Mouse (Mus musculus): ENCODE data around the gene Ankub1.
A peak's percentile ranks its signal among the peaks of the same experiment; 100 is the strongest.

Gene Ankub1

DNA sequence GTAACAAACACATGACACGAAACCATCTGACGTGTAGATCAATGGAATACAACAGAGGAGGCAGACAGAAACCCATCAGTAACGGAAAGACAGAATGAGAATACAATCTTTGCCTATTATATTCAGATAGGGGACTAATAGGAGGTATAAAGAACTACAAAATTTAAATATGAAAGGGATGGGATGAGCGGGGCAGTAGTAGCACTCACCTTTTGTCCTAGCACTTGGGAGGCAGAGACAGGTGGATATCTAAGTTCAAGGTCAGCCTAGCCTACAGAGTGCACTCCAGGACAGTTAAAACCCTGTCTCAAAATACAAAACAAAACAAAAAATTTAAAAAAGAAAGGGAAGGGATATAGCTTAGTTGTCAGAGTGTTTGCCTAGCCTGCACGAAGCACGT is 49.4 kb downstream of the Ankub1 start:
- DNase-seq (ENCODE audit: low spot score in 2 of 2), result no peak

DNA sequence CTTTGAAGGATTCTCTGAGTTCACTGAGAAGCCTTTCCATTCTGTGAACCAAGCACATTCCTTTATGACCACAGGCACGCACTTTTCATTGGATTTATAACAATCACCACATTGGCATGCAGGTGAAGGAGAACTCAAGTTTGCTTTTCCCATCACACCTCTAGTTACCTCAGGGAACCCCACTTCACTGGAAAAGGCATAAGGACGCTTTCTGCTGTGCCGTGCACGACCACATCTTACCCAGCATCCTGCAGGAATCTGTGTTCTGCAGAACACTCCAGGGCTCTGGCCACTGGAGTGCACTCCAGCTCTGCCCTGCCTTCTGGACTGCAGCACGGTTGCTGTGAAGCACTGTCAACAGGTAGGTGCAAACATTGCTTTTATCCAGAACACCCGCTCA is 55.0 kb downstream of the Ankub1 start:
- DNase-seq (ENCODE audit: low spot score in 2 of 2), result no peak

DNA sequence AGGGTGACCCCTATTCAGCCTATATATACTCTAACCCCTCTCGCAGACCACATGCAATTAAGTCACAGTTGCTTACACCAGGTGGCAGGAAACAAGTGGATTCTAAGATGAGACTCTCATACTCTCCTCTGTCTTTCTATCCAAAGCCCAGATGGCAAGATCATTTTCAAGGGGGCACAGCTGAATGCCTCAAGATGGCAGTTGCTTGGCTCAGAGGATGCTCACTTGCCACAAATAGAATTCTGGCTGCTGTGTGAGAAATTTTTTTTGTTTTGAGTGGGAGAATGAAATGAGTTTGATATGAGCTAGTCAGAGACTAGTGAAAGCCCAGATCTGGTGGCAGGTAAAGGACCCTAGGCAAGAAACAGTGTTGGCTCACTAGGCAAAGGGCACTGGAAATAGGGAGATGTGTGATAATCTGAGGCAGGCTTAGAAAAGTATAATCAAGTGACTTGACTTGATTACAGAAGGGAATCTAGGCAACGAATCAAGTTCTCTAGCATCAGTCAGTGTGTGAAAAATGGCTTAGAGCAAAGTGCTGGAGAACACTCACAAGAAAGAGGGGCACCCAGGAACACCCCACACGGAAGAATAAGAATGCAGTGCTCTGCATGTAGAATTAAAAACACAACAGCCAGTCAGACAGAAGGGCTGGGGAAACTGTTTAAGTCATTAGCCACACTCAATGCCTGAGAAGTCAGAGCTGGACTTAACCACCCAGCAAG is 57.7 kb downstream of the Ankub1 start:
- DNase-seq (ENCODE audit: low spot score in 2 of 2), result no peak

DNA sequence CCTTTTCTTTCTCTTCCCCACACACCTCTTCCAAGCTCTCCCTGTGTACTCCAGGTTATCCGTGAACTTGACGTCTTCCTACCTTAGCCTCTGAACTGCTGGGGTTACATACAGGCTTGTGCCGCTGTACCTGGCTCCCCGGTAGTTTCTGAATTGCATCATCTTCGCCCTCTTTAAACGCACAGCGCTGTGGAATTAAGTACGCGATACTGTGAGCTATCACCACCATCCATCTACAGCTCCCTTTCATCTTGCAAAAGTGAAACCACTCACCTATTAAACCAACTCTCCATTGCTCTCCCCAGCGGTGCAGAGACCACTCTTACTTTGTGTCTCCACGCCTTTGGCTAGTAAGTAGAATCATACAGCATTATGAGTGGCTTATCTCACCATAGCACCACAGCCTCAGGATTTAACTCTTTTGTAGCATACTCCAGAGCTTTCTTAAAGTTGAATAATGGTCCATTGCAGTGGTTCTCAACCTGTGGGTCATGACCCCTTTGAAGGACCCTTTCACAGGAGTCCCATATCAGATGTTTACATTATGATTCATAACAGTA is 65.6 kb downstream of the Ankub1 start:
- no peak for DNase-seq (ENCODE audit: low spot score in 2 of 2)

DNA sequence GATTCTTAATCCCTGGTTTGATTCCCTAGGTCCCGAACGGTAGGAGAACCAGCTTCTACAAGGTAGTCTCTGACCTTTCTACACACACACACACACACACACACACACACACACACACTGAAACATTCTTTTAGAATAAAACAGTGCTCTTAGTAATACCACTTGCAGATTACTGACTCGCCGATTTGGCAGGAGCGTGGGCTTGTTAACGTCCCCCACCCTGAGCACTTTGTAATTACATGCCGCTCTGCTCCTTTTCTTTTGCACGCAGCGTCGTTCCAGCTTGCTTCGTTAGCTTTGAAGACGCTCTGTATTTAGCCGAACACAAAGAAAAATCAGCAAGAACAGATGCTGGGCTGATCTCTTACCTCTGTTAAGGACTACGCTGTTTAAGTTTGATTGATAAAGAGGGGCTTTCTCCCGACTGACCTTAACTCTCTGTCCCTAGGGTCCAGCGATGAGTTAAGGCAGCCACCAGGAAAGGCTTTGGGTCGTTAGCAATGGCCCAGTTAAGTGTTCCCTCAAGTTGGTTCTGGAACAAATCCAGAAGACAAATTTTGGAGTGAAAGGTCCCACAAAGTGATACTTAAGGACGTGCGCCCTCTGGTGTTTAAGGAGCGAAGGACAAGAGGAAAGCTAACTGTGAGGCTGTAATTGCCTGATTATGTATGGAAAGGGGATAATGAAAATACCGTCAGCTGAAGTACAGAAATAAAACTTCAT is 67.2 kb downstream of the Ankub1 start:
- DNase-seq (ENCODE audit: low spot score in 2 of 2), result peak in 1 of 2 experiments; percentile 14

DNA sequence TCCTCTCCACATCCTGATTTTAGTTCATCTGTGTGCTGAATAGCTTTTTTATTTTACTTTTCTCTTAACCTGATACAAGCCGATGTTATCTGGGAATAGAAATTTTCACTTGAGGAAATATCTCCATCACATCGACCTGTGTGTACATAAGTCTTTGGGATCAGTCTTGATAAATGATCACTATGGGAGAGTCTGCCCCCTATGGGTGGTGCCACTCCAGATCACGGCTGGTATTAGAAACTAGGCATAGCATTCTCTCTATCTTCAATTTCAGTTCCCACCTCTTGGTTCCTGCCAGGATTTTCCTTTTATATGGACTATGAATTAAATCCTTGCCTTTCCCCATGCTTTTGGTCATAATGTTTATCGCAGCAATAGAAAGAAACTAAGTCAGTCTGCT is 72.9 kb downstream of the Ankub1 start:
- no peak for DNase-seq (ENCODE audit: low spot score in 2 of 2)

DNA sequence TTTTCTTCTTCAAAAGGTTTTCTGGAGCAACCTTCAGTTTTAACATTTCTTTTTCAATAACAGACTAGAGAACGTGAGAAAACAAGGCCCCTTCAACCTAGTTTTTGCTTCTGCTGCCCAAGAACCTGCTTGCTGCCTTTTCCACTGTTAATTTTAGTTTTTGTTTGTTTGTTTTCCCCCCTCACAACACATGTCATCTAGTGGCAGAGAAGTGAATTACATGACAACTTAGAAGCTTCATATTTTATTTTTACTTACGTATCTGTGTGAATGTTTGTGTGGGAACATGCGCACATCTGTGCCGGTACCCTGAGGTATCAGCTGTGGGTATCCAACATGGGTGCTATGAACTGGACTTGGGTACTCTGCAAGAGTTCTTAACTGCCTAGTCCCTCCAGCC is 76.9 kb downstream of the Ankub1 start:
- no peak for DNase-seq (ENCODE audit: low spot score in 2 of 2)

DNA sequence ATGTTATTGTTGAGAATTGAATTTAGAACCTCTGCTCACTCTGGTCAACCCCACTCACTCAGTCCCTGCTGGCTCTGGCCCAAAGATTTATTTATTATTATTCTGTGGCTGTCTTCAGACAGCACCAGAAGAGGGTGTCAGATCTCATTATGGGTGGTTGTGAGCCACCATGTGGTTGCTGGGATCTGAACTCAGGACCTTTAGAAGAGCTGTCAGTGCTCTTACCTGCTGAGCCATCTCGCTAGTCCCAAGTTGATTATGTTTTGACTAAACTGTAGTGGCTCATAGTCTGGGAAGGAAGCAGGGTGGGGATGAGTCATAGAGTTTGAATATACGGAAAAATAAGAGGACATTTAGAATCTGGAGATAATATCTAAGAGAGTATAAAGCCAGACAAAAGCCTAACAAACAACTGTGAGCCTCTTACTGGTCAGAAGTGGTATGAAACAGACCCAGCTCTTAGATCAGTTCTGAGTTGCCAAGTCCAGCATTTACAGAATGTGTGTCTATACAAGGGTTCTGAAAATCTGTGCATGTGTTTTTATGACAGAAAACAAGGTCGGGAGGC is 80.1 kb downstream of the Ankub1 start:
- DNase-seq (ENCODE audit: low spot score in 2 of 2), result no peak

DNA sequence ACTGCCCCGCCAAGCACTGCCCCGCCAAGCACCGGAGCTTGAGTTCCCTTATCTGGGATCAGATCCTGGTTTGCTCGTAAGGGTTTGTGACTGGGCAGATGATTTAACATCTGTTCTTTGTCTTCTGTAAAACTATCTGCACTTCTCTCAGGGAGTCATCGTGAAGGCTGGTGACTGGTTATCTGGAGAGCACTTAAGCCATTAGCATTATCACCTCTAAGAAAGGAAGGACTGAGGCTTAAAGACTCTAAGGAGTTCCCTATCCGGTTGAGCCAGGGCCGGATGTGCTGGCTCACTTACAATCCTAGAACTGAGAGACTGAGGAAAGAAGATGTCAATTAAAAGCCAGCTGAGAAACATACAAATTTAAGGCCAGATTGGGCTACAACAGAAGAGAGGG is 80.8 kb downstream of the Ankub1 start:
- no peak for DNase-seq (ENCODE audit: low spot score in 2 of 2)
